Mouse (Mus musculus): Measurements from ENCODE around the gene Efcab11. TPM values are rescaled to one million over a fixed set of nuclear protein-coding genes. Genes with fewer than 3 reads are reported as not detected.

Gene Efcab11
- polyA plus RNA-seq, 1 experiment from 2014 or later = 12.5 TPM

DNA sequence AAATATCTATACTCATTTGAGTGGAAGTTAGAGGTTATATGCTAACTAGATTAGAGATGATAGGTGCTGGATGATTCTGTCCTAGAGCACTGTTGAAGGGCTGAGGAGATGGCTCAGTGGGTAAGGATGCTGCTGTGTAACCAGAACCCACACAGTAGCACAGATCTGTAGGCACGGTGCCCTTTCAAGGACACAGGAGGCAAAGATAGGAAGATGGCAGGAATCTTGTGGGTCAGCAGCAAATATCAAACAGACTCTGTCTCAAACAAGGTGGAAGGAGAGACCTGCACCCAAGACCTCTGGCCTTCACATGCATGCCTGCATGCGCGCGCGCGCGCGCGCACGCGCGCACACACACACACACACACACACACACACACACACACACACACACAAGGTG is 160.0 kb downstream of the Efcab11 start:
- H3K4me3 ChIP-seq (ENCODE audit: low read depth, low read length) = no peak overlapping the region
- no peaks in the 10 kb centered on the region for H3K36me3 ChIP-seq (ENCODE audit: control insufficient read depth, insufficient read depth, low read length)
- 98% methylated on average over 12 of the region's 12 CpGs for WGBS
- H3K4me1 ChIP-seq (ENCODE audit: control insufficient read depth, insufficient read depth, low read length) = no peaks in the 10 kb centered on the region
- no peak overlapping the region for H3K27ac ChIP-seq (ENCODE audit: low read depth, low read length)
- H3K4me2 ChIP-seq (ENCODE audit: low read length) = no peak overlapping the region
- DNase-seq (ENCODE audit: low spot score) = no peak
- no peak for ATAC-seq
- no peaks in the 10 kb centered on the region for H3K27me3 ChIP-seq (replicated peaks; ENCODE audit: control insufficient read depth, insufficient read depth, low read length)
- no peaks in the 10 kb centered on the region for H3K9me3 ChIP-seq (replicated peaks; ENCODE audit: control insufficient read depth, low read length)
- H3K9ac ChIP-seq (ENCODE audit: low read length) = no peak overlapping the region

DNA sequence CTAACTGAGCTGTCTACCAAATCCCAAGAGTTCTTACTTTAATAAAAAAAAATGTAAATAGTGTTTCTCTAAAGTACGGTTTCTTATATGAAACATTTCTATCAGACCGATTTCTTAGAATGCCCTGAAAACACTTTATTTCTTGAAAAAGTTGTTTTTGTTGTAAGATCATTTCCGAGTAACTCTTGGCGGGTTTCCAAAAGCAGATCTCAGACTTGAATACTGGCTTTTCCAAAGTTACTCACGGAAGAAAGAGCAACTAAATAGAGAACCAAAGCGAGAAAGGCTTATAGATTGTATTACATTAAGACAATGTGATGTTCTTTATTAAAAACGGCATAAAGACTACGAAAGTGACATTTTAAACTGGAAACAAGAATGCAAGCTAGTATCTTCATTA is 160.4 kb downstream of the Efcab11 start:
- 71% methylated on average over 8 of the region's 8 CpGs for WGBS
- ATAC-seq = no peak
- Histone ChIP-seq H3K4me2 (ENCODE audit: low read length) (no peak overlapping the region), H3K9ac (ENCODE audit: low read length) (no peak overlapping the region), H3K4me3 (ENCODE audit: low read depth, low read length) (no peak overlapping the region), H3K27ac (ENCODE audit: low read depth, low read length) (no peak overlapping the region), H3K27me3 (replicated peaks; ENCODE audit: control insufficient read depth, insufficient read depth, low read length) (no peaks in the 10 kb centered on the region), H3K9me3 (replicated peaks; ENCODE audit: control insufficient read depth, low read length) (no peaks in the 10 kb centered on the region), H3K36me3 (ENCODE audit: control insufficient read depth, insufficient read depth, low read length) (no peaks in the 10 kb centered on the region), H3K4me1 (ENCODE audit: control insufficient read depth, insufficient read depth, low read length) (no peaks in the 10 kb centered on the region)
- no peak for DNase-seq (ENCODE audit: low spot score)

DNA sequence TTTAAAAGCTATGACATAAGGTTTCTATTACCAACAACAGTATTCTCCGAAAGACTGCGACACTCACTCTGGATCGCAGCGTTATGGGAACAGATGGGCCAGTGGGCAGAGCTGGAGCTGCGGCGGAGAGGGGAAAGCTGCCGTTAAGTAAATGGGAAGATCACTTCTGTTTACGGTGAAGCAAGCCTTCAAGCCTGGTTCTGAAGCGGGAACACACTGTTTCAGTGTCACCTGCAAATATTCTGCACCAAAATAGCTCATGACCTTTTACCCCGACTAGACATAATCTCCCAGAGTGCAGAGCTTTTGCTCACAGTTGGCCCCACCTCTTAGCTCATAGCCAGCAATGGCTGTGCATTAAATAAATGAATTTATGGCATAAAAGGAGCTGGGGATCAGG is 162.9 kb downstream of the Efcab11 start:
- Histone ChIP-seq H3K4me3 (ENCODE audit: low read depth, low read length) (no peak overlapping the region), H3K27ac (ENCODE audit: low read depth, low read length) (no peak overlapping the region)
- WGBS = 76% methylated on average over 10 of the region's 10 CpGs

DNA sequence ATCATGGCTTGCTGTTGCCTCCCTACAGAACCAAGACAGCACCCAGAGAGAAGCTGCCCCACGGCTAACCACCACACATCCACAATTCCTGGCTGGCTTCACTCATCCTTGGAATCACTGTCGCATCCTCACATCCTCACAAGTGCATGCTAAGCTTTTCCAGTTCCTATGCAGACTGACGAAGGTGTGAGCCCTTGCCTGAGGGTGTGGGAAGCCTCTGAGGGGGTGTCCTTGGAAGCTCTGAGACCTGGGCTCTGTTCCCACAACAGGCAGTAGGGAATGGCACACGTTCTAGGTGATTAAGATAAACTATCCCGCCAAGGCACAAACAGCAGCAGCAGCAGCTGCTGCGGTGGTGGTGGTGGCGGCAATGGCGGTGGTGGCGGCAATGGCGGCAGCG is 164.5 kb downstream of the Efcab11 start:
- no peaks in the 10 kb centered on the region; the same call in 1 of the 2 replicates for H3K4me1 ChIP-seq (ENCODE audit: control insufficient read depth, insufficient read depth, low read length)

More for the DNA sequence above, 162.9 kb downstream of the Efcab11 start:
- Histone ChIP-seq H3K9me3 (replicated peaks; ENCODE audit: control insufficient read depth, low read length) (no peaks in the 10 kb centered on the region), H3K4me2 (ENCODE audit: low read length) (no peak overlapping the region), H3K9ac (ENCODE audit: low read length) (no peak overlapping the region), H3K27me3 (replicated peaks; ENCODE audit: control insufficient read depth, insufficient read depth, low read length) (no peaks in the 10 kb centered on the region), H3K36me3 (ENCODE audit: control insufficient read depth, insufficient read depth, low read length) (no peaks in the 10 kb centered on the region), H3K4me1 (ENCODE audit: control insufficient read depth, insufficient read depth, low read length) (no peaks in the 10 kb centered on the region)
- ATAC-seq (no peak), DNase-seq (ENCODE audit: low spot score) (no peak)

DNA sequence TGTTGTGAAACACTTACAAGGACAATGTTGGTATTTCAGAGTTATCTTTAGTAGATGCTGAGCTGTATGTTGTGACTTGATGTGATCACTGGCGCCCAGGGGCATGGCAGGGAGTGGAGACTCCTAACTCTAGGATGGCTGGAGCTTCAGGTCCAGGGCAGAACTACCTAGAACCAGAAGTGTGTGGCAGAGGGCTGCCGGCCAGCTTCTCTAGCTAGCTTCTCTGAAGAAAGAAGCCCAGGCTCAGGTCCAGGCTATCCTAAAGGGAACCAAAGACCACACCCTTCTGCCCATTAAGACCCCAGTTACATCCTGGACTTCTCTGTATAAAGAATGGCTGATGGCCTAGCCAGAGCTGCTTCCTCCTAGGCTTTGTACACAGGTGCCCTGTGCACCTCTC is 166.1 kb downstream of the Efcab11 start:
- no peaks in the 10 kb centered on the region; the same call in 1 of the 2 replicates for H3K4me1 ChIP-seq (ENCODE audit: control insufficient read depth, insufficient read depth, low read length)
- H3K36me3 ChIP-seq (ENCODE audit: control insufficient read depth, insufficient read depth, low read length) = no peaks in the 10 kb centered on the region
- 94% methylated on average over 2 of the region's 2 CpGs for WGBS
- H3K27me3 ChIP-seq (replicated peaks; ENCODE audit: control insufficient read depth, insufficient read depth, low read length) = no peaks in the 10 kb centered on the region
- no peak overlapping the region for H3K9ac ChIP-seq (ENCODE audit: low read length)
- DNase-seq (ENCODE audit: low spot score) = no peak
- H3K9me3 ChIP-seq (replicated peaks; ENCODE audit: control insufficient read depth, low read length) = no peaks in the 10 kb centered on the region
- no peak for ATAC-seq
- H3K4me3 ChIP-seq (ENCODE audit: low read depth, low read length) = no peak overlapping the region
- H3K4me2 ChIP-seq (ENCODE audit: low read length) = no peak overlapping the region
- H3K27ac ChIP-seq (ENCODE audit: low read depth, low read length) = no peak overlapping the region

More for the DNA sequence above, 164.5 kb downstream of the Efcab11 start:
- H3K27me3 ChIP-seq (replicated peaks; ENCODE audit: control insufficient read depth, insufficient read depth, low read length) = no peaks in the 10 kb centered on the region
- H3K9ac ChIP-seq (ENCODE audit: low read length) = no peak overlapping the region
- 93% methylated on average over 11 of the region's 11 CpGs for WGBS
- DNase-seq (ENCODE audit: low spot score) (no peak), ATAC-seq (no peak)
- H3K9me3 ChIP-seq (replicated peaks; ENCODE audit: control insufficient read depth, low read length) = no peaks in the 10 kb centered on the region
- H3K4me3 ChIP-seq (ENCODE audit: low read depth, low read length) = no peak overlapping the region
- no peak overlapping the region for H3K4me2 ChIP-seq (ENCODE audit: low read length)
- no peaks in the 10 kb centered on the region for H3K36me3 ChIP-seq (ENCODE audit: control insufficient read depth, insufficient read depth, low read length)
- no peak overlapping the region for H3K27ac ChIP-seq (ENCODE audit: low read depth, low read length)

DNA sequence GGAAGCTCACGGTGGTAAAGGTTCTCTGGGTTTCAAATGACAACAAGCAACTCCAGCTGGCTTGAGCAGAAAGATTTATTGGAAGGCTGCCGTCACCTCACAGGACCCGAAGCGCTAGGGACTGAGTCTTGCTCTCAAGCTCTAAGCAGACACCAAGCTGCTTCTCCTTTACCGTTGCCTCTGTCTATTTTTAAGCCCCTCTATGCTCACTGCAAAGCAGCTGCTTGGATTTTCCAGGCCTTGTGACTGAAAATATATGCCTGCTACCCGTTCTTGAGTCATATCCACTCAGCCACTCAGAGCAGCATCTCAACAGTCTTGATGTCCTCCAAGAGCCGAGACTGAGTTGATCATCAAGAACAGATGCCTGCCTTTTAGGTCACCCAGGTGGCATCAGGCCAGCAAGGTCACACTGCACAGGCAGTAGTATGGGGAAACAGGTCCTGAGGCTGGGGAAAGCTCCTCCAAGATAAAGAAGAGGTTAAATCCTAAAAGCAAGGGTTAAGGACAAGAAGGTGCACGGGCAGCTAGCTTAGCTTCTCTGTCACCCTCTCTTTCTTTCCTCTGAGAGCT is 168.1 kb downstream of the Efcab11 start:
- 85% methylated on average over 8 of the region's 8 CpGs for WGBS
- no peak for ATAC-seq

DNA sequence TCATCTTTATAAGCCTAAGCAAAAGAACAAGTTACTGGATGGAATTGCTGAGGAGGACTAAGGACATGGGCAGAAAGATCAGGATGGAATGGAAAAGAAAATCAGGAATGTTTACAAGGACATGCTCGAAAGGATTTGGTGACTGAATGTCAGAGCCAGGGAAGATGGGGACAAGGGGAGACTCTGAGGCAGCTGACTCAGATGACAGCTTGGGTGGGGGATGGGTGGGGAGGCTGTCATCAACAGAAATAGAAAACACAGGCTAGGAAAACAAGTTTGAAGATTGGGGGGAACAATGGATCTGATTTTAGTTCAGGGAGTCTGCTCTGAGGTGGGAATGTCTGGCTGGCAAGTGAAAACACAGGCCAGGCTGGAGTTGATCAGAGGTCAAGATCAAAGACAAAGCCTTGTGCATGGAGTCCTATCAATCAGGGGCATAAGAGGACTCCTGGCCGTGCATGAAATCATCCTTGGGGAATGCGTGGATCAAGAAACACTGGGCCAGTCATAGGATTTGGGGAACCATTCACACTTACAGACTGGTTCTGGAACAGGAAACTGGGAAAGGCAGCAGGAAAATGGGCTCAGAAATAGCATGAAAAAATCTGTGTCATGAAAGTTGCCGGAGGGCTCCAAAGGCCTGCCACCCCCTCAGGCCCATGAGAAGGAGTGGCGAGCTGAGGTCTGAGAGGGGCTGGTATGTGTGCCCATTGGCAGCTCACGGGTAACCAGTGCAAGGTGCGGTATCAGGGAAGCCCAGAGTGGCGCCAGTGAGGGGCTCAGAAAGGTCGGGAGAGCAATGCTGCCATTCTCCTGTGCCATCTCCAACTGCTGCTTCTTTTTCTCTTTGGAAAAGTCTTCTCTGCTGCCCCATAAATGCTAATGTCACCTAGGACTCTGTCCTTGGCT is 168.9 kb downstream of the Efcab11 start:
- 77% methylated on average over 9 of the region's 9 CpGs for WGBS
- Histone ChIP-seq H3K4me3 (ENCODE audit: low read depth, low read length) (no peak overlapping the region), H3K27me3 (replicated peaks; ENCODE audit: control insufficient read depth, insufficient read depth, low read length) (no peaks in the 10 kb centered on the region), H3K9me3 (replicated peaks; ENCODE audit: control insufficient read depth, low read length) (no peaks in the 10 kb centered on the region), H3K27ac (ENCODE audit: low read depth, low read length) (no peak overlapping the region; the same call in 1 of the 2 replicates), H3K4me1 (ENCODE audit: control insufficient read depth, insufficient read depth, low read length) (no peaks in the 10 kb centered on the region; the same call in 1 of the 2 replicates), H3K9ac (ENCODE audit: low read length) (no peak overlapping the region), H3K36me3 (ENCODE audit: control insufficient read depth, insufficient read depth, low read length) (no peaks in the 10 kb centered on the region), H3K4me2 (ENCODE audit: low read length) (no peak overlapping the region)
- DNase-seq (ENCODE audit: low spot score) (peak; percentile 52), ATAC-seq (peak; percentile 37; the same call in 1 of the 2 replicates)

More for the DNA sequence above, 168.1 kb downstream of the Efcab11 start:
- Histone ChIP-seq H3K4me2 (ENCODE audit: low read length) (no peak overlapping the region), H3K9me3 (replicated peaks; ENCODE audit: control insufficient read depth, low read length) (no peaks in the 10 kb centered on the region), H3K27me3 (replicated peaks; ENCODE audit: control insufficient read depth, insufficient read depth, low read length) (no peaks in the 10 kb centered on the region), H3K36me3 (ENCODE audit: control insufficient read depth, insufficient read depth, low read length) (no peaks in the 10 kb centered on the region), H3K27ac (ENCODE audit: low read depth, low read length) (no peak overlapping the region), H3K4me1 (ENCODE audit: control insufficient read depth, insufficient read depth, low read length) (no peaks in the 10 kb centered on the region; the same call in 1 of the 2 replicates), H3K4me3 (ENCODE audit: low read depth, low read length) (no peak overlapping the region), H3K9ac (ENCODE audit: low read length) (no peak overlapping the region)
- DNase-seq (ENCODE audit: low spot score) = no peak

DNA sequence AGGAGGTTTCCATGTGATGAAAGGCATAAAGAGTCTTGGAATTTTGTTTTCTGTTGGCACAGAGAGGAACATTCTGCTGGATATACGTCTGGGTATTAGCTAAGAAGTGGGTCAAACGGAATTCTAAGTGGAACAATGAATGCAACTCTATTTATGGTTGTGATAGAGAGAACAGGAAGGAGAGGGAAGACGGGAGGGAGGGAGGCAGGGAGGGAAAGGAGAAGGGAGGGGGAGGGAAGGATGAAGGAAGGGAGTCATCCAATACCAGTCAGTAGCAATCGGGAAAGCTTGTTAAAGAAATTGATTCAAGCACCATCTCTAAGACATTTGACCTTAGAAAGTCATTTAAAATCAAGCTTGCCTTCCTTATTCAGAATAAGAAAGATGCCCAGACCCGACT is 172.0 kb downstream of the Efcab11 start:
- DNase-seq (ENCODE audit: low spot score) (no peak), ATAC-seq (no peak)
- H3K36me3 ChIP-seq (ENCODE audit: control insufficient read depth, insufficient read depth, low read length) = no peaks in the 10 kb centered on the region
- H3K4me1 ChIP-seq (ENCODE audit: control insufficient read depth, insufficient read depth, low read length) = no peaks in the 10 kb centered on the region; the same call in 1 of the 2 replicates
- no peak overlapping the region for H3K9ac ChIP-seq (ENCODE audit: low read length)
- H3K27ac ChIP-seq (ENCODE audit: low read depth, low read length) = no peak overlapping the region
- WGBS = 40% methylated on average over 5 of the region's 5 CpGs
- no peaks in the 10 kb centered on the region for H3K27me3 ChIP-seq (replicated peaks; ENCODE audit: control insufficient read depth, insufficient read depth, low read length)
- no peak overlapping the region for H3K4me3 ChIP-seq (ENCODE audit: low read depth, low read length)
- no peaks in the 10 kb centered on the region for H3K9me3 ChIP-seq (replicated peaks; ENCODE audit: control insufficient read depth, low read length)
- no peak overlapping the region for H3K4me2 ChIP-seq (ENCODE audit: low read length)

DNA sequence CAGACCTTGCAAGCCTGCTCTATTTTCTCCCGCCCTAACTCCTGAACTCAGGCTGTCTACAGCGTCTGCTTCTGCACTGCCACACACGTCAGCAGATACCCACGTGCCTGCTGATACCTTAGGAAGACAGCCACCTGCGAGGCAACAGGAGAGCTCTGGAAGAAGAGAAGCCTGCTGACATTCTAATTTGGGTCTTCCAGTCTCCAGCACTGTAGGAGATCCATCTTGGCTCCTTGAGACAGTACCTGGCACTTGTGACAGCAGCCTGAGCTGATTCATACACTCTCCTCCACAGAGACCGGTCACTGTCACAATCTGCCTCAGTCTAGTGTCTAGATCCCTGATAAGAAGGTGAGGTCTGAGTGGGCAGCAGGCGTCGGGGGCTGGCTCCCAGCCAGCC is 182.0 kb downstream of the Efcab11 start:
- no peak for DNase-seq (ENCODE audit: low spot score)
- no peak overlapping the region for H3K27ac ChIP-seq (ENCODE audit: low read depth, low read length)
- no peaks in the 10 kb centered on the region for H3K27me3 ChIP-seq (replicated peaks; ENCODE audit: control insufficient read depth, insufficient read depth, low read length)
- no peaks in the 10 kb centered on the region for H3K36me3 ChIP-seq (ENCODE audit: control insufficient read depth, insufficient read depth, low read length)
- no peak overlapping the region for H3K4me2 ChIP-seq (ENCODE audit: low read length)
- no peaks in the 10 kb centered on the region for H3K4me1 ChIP-seq (ENCODE audit: control insufficient read depth, insufficient read depth, low read length)
- no peaks in the 10 kb centered on the region for H3K9me3 ChIP-seq (replicated peaks; ENCODE audit: control insufficient read depth, low read length)
- no peak for ATAC-seq
- 90% methylated on average over 8 of the region's 8 CpGs for WGBS
- H3K9ac ChIP-seq (ENCODE audit: low read length) = no peak overlapping the region
- H3K4me3 ChIP-seq (ENCODE audit: low read depth, low read length) = no peak overlapping the region

Measured in forebrain, embryonic 14.5 days (tissue).